Mouse (Mus musculus): ENCODE results near the gene Bcl2l13.

- TF ChIP-seq POLR2A (IDR thresholded peaks at IDR 0.05; ENCODE audit: insufficient read depth, low read depth, low read length) (no peak), CTCF (IDR thresholded peaks at IDR 0.05; ENCODE audit: insufficient read depth, low read depth, low read length) (no peak)
Observed at GRCm38 (mm10) chr6:120906521-120906920, 70.5 kb downstream of the Bcl2l13 start.

Measured in olfactory bulb, adult 2 months (tissue).